Mouse (Mus musculus) heart, adult 2 months (tissue): ENCODE measurements around the gene Nuak1.

ENCODE experiments used
- CTCF ChIP-seq: fragments of 200-600 bp; IDR thresholded peaks from 2 replicates; pipeline ENCODE4 v1.8.1; 2022; ENCODE audit warnings: antibody characterized with exemption, mild to moderate bottlenecking, moderate library complexity
- POLR2A ChIP-seq: fragments of 200-500 bp; IDR thresholded peaks from 2 replicates; pipeline ENCODE4 v1.6.1; 2011; ENCODE audit warnings: mild to moderate bottlenecking, low read depth, low read length, control low read depth; ENCODE audit not compliant: insufficient read depth

GRCm38 (mm10) chr10:84458094-84458493 lies 17.7 kb upstream of the Nuak1 start:
- TF ChIP-seq CTCF, result no peak
- TF ChIP-seq POLR2A, result no peak
